Mouse (Mus musculus) lung, postnatal 4 days (tissue): Measurements from ENCODE around the gene Hao1.

Experiments used
- DNase-seq, 2 experiments: peaks; one replicate each; pipeline ENCODE4 v3.0.0; 2021

The Hao1 gene

DNA sequence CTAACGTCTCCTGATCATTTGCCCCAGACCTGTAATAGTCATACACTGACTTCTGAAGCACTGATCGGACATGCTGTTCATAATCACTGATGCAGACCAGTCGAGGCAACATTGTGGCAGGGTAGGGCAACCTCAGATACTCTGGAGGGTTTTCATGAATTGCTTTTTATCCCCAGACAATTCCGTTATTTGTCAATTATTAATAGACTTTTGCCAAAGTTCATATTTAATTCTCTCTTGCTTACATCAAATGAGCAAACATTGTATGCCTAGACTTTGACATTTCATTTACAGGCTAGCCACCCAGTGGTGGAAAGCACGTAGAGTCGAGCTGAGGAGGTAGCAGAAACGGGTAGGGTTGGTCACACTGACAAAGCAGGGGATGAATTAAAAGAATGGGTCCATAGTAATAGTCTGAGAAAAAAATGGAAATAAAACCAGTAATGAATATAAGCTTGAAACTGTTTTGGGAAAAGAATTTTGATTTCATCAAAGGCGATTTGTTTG lies at the start of gene Hao1:
Hao1 (minus strand) TSS at position 148 of the 507 bp plus-strand sequence.
- no peak for DNase-seq

- no peak for DNase-seq
These were observed 37.0 kb upstream of the Hao1 start for GRCm38 (mm10) chr2:134591081-134591694.

- DNase-seq: no peak
These were observed 31.1 kb upstream of the Hao1 start for GRCm38 (mm10) chr2:134585243-134585642.

DNA sequence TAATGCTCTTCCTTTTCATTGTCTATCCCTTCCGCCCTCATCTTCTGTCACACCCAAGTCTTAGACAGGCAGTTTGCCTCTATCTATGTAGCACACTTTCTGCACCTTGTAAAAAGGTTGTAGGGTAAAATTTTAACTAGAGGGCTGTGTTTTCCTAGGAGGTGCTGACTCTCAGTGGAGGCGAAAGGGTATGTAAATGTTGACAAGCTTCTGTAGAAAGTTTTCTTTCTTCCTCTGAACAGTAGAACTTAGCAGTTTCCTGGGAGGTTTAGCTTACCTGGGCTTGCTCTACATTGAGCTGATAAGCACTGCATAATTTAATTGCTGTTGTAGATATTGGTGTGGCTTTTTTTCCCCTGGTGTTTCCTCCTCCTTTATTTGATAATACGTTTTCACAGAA lies 5.3 kb upstream of the Hao1 start:
- no peak for DNase-seq

DNA sequence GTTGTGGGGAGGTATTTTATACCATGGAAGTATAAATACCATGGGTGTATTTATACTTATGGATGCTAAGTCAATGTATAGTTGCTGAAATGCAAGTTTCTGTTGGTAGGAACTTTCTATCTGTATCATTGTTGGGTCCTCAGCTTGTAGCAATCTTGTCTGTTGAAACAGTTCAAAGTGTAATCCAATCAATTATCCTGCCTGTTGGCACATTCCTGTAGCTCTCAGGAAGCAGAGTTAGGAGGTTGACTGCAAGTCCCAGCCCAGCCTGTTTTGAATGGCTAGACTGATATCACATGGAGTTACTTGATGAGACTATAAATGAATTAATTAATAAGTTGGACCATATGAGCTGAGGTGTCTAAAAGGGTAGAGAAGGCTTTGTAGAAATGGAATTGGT lies 1.8 kb downstream of the Hao1 start:
- no peak for DNase-seq

GRCm38 (mm10) chr2:134549770-134550169 lies 4.4 kb downstream of the Hao1 start:
- peak in 1 of 2 experiments; percentile 63 for DNase-seq

DNA sequence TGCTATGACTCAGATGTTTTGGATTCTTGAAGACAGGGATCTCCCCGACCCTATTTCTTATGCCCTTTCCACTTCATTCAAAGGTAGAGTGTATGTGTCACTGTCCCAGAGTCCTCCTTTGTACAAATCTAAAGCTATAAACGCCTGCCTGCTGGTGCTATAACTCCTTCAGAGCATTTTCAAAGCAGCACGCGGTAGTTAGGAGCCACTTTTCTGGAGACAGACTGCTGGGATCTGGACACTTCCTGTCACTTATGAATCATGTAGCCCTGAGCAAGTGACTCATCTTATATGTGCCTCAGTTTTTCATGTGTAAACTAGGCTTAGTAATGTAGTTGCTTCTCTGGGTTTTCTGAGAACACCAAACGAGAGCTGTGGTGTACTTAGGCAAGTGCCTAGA lies 9.1 kb downstream of the Hao1 start:
- no peak for DNase-seq

GRCm38 (mm10) chr2:134544321-134545065 lies 9.7 kb downstream of the Hao1 start:
- no peak for DNase-seq

GRCm38 (mm10) chr2:134543501-134543900 lies 10.7 kb downstream of the Hao1 start:
- no peak for DNase-seq

DNA sequence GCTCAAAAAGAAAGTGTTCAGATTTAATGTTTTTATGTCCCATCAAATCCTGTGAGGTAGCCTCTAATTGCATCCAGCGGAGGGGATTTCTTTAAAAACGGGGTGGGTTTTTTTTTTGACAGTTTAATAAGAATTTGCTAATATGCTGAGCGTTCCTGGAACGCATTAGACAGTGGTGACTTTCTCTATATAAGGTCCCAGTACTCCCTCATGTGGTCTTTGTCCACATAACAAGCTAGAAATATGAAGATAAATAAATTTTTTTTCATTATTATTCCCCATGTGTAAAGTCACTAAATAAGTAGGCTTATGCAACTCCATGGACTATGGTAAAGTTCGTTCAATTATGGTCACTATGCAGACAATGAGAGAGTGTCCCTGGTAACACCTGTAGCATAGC lies 13.1 kb downstream of the Hao1 start:
- DNase-seq: no peak

DNA sequence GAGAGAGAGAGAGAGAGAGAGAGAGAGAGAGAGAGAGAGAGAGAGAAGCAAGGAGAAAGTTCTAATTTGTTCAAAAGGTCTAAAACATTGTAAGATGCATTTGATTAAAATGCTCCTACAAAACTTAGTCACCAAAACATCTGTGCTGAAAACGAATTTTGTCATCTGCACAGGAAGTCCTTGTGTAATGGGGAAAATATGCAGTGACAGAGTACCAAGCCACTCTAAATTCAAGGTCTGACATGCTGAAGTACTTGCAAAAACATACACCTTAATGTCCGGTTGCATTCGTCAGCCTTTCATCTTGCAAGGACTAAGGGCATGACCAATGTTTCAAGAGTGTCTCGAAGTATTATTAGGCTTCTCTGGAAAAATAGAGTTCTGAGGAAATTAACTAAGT lies 15.7 kb downstream of the Hao1 start:
- no peak for DNase-seq

GRCm38 (mm10) chr2:134528122-134528810 lies 25.9 kb downstream of the Hao1 start:
- peak in 1 of 2 experiments; percentile 23 for DNase-seq

DNA sequence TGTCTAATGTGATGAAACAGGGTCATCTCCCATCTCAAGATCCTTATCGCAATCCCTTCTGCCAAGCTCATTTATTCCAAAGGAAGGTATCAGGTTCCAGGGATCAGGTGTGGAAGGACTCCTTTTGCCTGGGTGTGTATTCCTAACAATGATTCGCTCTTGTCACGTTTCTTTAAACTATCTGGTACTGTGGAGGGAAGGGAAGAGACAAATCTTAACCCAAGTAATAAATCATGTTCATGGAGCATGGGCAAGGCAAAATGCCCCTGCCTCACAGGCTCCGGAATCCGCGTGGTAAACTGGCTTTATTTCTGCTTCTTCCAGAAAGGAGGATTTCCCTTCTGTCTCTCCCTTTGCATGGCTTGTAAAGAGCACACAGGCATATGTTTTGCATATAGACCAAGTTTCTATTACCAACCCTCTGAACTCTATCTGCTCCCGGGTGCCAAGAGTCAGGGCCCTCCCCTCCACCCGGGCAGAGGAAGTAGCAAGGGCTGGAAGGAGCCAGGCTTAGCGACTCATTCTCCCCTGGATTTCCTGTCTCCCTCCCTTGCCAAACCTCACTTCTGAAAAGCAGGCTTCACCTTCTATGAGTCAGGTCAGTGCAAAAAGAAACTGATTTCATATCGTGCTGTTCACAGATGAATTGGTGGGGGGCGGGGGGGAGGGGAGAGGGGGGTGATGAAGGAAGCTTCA lies 26.6 kb downstream of the Hao1 start:
- peak; percentile 20 to 50 for DNase-seq

DNA sequence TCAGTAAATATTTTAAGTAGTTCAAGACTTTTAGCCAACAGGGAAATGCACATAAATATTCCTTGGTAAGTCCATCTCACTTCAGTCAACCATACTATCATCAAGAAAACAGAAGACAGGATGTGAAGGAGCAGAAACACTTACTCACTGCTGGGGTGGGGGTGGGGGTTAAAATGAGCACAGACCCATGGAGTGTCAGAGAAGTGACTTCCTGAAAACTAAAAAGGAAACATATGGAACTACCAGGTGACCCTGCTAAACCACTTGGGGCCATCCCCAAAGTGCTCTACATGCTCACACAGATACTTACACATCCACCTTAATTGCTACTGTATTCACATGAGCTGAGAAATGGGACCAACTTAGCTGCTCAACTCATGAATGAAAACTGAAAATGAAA lies 36.1 kb downstream of the Hao1 start:
- no peak for DNase-seq

- no peak for DNase-seq
These were observed 54.4 kb downstream of the Hao1 start for GRCm38 (mm10) chr2:134499777-134500176.

DNA sequence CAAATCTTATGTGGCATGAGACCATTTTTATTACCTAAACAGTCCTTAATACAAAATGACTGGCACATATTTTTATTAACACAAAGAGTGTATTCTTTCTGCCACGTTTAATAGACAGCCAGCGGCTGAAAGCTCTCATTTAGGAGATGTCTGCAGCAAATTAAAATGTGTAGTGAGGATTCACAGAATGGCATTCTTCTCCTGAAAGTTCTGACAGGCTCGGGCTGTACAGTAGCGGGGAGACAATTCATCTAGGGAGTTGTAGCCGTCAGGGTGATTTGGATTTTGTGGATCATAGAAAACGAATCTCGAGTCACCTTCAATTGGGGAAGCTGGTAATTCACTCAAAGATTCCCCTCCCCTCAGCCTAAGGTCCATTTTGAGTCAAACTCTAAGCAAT lies 55.7 kb downstream of the Hao1 start:
- no peak for DNase-seq

- DNase-seq: no peak
These were observed 65.5 kb downstream of the Hao1 start for GRCm38 (mm10) chr2:134488671-134489070.

- DNase-seq: peak; percentile 20 to 44
These were observed 67.9 kb downstream of the Hao1 start for GRCm38 (mm10) chr2:134486055-134486834.

GRCm38 (mm10) chr2:134482683-134483082 lies 71.5 kb downstream of the Hao1 start:
- no peak for DNase-seq

- DNase-seq: peak; percentile 48 to 74
These were observed 72.4 kb downstream of the Hao1 start for GRCm38 (mm10) chr2:134481759-134482158.

- no peak for DNase-seq
These were observed 73.0 kb downstream of the Hao1 start for GRCm38 (mm10) chr2:134481174-134481573.

GRCm38 (mm10) chr2:134465132-134465531 lies 89.0 kb downstream of the Hao1 start:
- no peak for DNase-seq
